Mouse (Mus musculus) midbrain, embryonic 16.5 days (tissue): ENCODE measurements around the gene Gm973. TPM values are rescaled to one million over a fixed set of nuclear protein-coding genes. Genes with fewer than 3 reads are reported as not detected.

Experiments
- polyA plus RNA-seq: library from polyadenylated mRNA; unstranded; fragments of >200 nt; fragmentation: Nextera tagmentation; extraction: Ambion mirVana; gene quantifications from 2 replicates; pipeline ENCODE4 v1.2.1, GENCODE M21; 2015

Gene Gm973
- polyA plus RNA-seq, 1 experiment from 2014 or later = 14.1 TPM

Other genes starting within 250 kb of the Gm973 start
- gene Fzd7, start 33.8 kb upstream of the Gm973 start, polyA plus RNA-seq = 2.6 and 3.2 TPM in 2 replicates
- gene Sumo1, start 154.6 kb downstream of the Gm973 start, polyA plus RNA-seq = 332 and 347 TPM in 2 replicates
- gene Nop58, start 168.7 kb downstream of the Gm973 start, polyA plus RNA-seq = 139 and 149 TPM in 2 replicates
- gene Bmpr2, start 247.1 kb downstream of the Gm973 start, polyA plus RNA-seq = 9.4 and 11.1 TPM in 2 replicates